Mouse (Mus musculus) urinary bladder, adult 18-20 months (tissue): ENCODE data around the gene Adcy9.

Experiments
- DNase-seq, 2 experiments: peaks; one replicate each; pipeline ENCODE4 v3.0.0; 2022; ENCODE audit warnings: low spot score in 2 of 2, mixed read lengths in 2 of 2

The Adcy9 gene

GRCm38 (mm10) chr16:4320856-4321255 is 99.4 kb downstream of the Adcy9 start:
- DNase-seq = no peak

- no peak for DNase-seq
Measured at GRCm38 (mm10) chr16:4318001-4318526, 102.2 kb downstream of the Adcy9 start.

- peak; percentile 55 to 73 for DNase-seq
Measured at GRCm38 (mm10) chr16:4316094-4316474, 104.2 kb downstream of the Adcy9 start.

GRCm38 (mm10) chr16:4315352-4316093 is 104.8 kb downstream of the Adcy9 start:
- DNase-seq = no peak

- no peak for DNase-seq
Measured at GRCm38 (mm10) chr16:4314891-4315290, 105.4 kb downstream of the Adcy9 start.

GRCm38 (mm10) chr16:4312018-4312417 is 108.3 kb downstream of the Adcy9 start:
- no peak for DNase-seq

- DNase-seq = no peak
Measured at GRCm38 (mm10) chr16:4311608-4312007, 108.7 kb downstream of the Adcy9 start.

- no peak for DNase-seq
Measured at GRCm38 (mm10) chr16:4307795-4308194, 112.5 kb downstream of the Adcy9 start.

GRCm38 (mm10) chr16:4304176-4304922 is 115.9 kb downstream of the Adcy9 start:
- DNase-seq = no peak

GRCm38 (mm10) chr16:4303554-4303953 is 116.7 kb downstream of the Adcy9 start:
- DNase-seq = no peak

- no peak for DNase-seq
Measured at GRCm38 (mm10) chr16:4300280-4300679, 120.0 kb downstream of the Adcy9 start.

- no peak for DNase-seq
Measured at GRCm38 (mm10) chr16:4293259-4293658, 127.0 kb downstream of the Adcy9 start.

GRCm38 (mm10) chr16:4289507-4289906 is 130.8 kb downstream of the Adcy9 start:
- no peak for DNase-seq

- DNase-seq = no peak
Measured at GRCm38 (mm10) chr16:4286593-4286992, 133.7 kb downstream of the Adcy9 start.

- no peak for DNase-seq
Measured at GRCm38 (mm10) chr16:4285257-4285656, 135.0 kb downstream of the Adcy9 start.

GRCm38 (mm10) chr16:4283267-4283851 is 136.9 kb downstream of the Adcy9 start:
- DNase-seq = no peak

GRCm38 (mm10) chr16:4281470-4281869 is 138.8 kb downstream of the Adcy9 start:
- no peak for DNase-seq

GRCm38 (mm10) chr16:4280949-4281348 is 139.3 kb downstream of the Adcy9 start:
- DNase-seq = no peak

GRCm38 (mm10) chr16:4279601-4280000 is 140.7 kb downstream of the Adcy9 start:
- DNase-seq = no peak

GRCm38 (mm10) chr16:4276621-4277020 is 143.7 kb downstream of the Adcy9 start:
- no peak for DNase-seq

GRCm38 (mm10) chr16:4276151-4276550 is 144.1 kb downstream of the Adcy9 start:
- DNase-seq = no peak

GRCm38 (mm10) chr16:4273702-4274476 is 146.4 kb downstream of the Adcy9 start:
- DNase-seq = peak; percentile 19 to 76
